Mouse (Mus musculus) heart, postnatal 0 days (tissue): ENCODE measurements around the gene Il11.

Source experiments
- CTCF ChIP-seq: IDR thresholded peaks from 2 replicates; pipeline ENCODE4 v1.5.1; 2016; ENCODE audit warnings: antibody characterized with exemption, control low read depth, low read depth
- EP300 ChIP-seq: IDR thresholded peaks from 2 replicates; pipeline ENCODE4 v1.6.1; 2016; ENCODE audit warnings: antibody characterized with exemption, low read depth

DNA sequence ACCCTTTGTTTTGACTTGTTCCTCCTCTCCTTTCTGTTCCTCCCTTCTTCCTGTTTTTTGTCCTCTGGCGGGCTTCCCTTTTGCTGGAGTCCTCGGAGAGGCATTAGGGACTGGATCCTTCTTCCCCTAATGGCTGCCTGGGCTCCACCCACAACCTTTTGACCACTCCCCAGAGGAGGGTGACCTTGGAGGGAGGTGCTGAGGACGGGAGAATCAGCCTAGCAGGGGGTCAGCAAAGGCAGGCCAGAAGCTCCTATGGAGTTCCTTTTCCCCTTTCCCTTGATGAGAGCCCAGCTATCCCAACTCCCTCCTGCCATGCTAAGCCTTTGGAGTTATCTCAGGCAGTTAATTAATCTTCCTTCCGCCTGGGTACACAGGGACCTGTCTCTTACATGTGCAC is 41.5 kb downstream of the Il11 start:
- TF ChIP-seq CTCF (no peak), EP300 (0 out of 2 replicates have a peak, but pooled peaks have one; percentile 8)
